Mouse (Mus musculus) intestine, postnatal 0 days (tissue): ENCODE results near the gene Mrpl17. TPM values are rescaled to one million over a fixed set of nuclear protein-coding genes. Genes with fewer than 3 reads are reported as not detected.

ENCODE experiments used
- ATAC-seq: fragments of 200-750 bp; cut with Nextera tagmentation; 2 replicates; pipeline ENCODE4 v1.8.0; 2017; ENCODE audit warnings: mild to moderate bottlenecking, moderate TSS enrichment, moderate library complexity
- H3K27ac ChIP-seq: fragments of 300-500 bp; sonication (generic); 2 replicates; pipeline ENCODE4 v1.5.1; 2014; ENCODE audit warnings: mild to moderate bottlenecking, low read depth, low read length, moderate library complexity
- H3K27me3 ChIP-seq: fragments of 300-500 bp; sonication (generic); replicated peaks from 2 replicates; pipeline ENCODE4 v1.6.1; 2014; ENCODE audit warnings: low read length, mixed read lengths; ENCODE audit not compliant: control insufficient read depth, insufficient read depth
- H3K36me3 ChIP-seq: fragments of 300-500 bp; sonication (generic); 2 replicates; pipeline ENCODE4 v1.6.1; 2014; ENCODE audit warnings: mild to moderate bottlenecking, moderate library complexity; ENCODE audit not compliant: control insufficient read depth, insufficient read depth
- H3K4me1 ChIP-seq: fragments of 300-500 bp; sonication (generic); replicated peaks from 2 replicates; pipeline ENCODE4 v1.6.1; 2014; ENCODE audit warnings: antibody characterized with exemption, low read length, mixed read lengths; ENCODE audit not compliant: control insufficient read depth, insufficient read depth
- H3K4me2 ChIP-seq: fragments of 300-500 bp; sonication (generic); replicated peaks from 2 replicates; pipeline ENCODE4 v1.6.1; 2014; ENCODE audit warnings: low read depth, mild to moderate bottlenecking, moderate library complexity
- H3K4me3 ChIP-seq: fragments of 300-500 bp; sonication (generic); 2 replicates; pipeline ENCODE4 v1.5.1; 2014; ENCODE audit warnings: low read depth, low read length
- H3K9ac ChIP-seq: fragments of 300-500 bp; sonication (generic); 2 replicates; pipeline ENCODE4 v1.6.1; 2014; ENCODE audit warnings: mild to moderate bottlenecking, low read depth, low read length
- H3K9me3 ChIP-seq: fragments of 300-500 bp; sonication (generic); 2 replicates; pipeline ENCODE4 v1.6.1; 2016; ENCODE audit warnings: mixed run types; ENCODE audit not compliant: control insufficient read depth
- CTCF ChIP-seq: sonication (generic); IDR thresholded peaks from 2 replicates; pipeline ENCODE4 v1.5.1; 2016; ENCODE audit warnings: low read depth, mild to moderate bottlenecking, control low read depth, antibody characterized with exemption, moderate library complexity
- WGBS: fragments of 180-500 bp; shearing (Covaris S2); extraction: QIAGEN DNeasy Blood & Tissue Kit; methylation state at CpG from one replicate; pipeline ENCODE4 v1.1.7; 2014; 5-methylcytosine and 5-hydroxymethylcytosine counted together
- polyA plus RNA-seq: library from polyadenylated mRNA; unstranded; fragments of >200 nt; fragmentation: Nextera tagmentation; extraction: Ambion mirVana; gene quantifications from 2 replicates; pipeline ENCODE4 v1.2.1, GENCODE M21; 2015

Mrpl17 gene
- polyA plus RNA-seq, 1 experiment from 2014 or later = 255 TPM

DNA sequence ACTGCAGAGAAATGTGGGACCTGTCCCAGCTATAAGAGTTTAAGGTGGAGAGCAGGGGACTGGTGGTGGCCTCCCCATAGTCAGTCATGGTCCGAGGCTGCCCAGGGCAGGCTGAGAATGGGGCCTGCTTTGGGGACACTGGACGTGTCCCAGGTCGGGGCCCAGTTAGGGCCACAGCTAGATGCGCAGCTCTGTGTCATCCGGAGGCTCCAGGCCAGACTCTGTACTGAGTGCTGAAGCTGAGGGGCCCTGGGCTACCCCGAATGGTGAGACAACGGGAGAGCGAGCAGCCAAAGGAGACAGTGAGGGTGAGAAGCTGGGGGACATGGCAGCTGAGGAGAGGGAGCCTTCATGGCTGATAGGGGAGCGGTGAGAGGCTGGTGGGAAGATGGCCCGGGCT, 57.6 kb downstream of the Mrpl17 start:
- 88% methylated on average over 10 of the region's 10 CpGs for WGBS
- no peak overlapping the region for H3K4me2 ChIP-seq
- H3K9ac ChIP-seq = no peak overlapping the region
- no peak for ATAC-seq
- H3K4me1 ChIP-seq = peaks cover 6% of the 10 kb centered on the region; the same call in 1 of the 2 replicates
- H3K4me3 ChIP-seq = no peak overlapping the region
- H3K27me3 ChIP-seq = no peaks in the 10 kb centered on the region
- no peaks in the 10 kb centered on the region for H3K9me3 ChIP-seq
- no peak overlapping the region for H3K27ac ChIP-seq
- H3K36me3 ChIP-seq = peaks cover 20% of the 10 kb centered on the region
- no peak for TF ChIP-seq CTCF

Other genes starting within 250 kb of the Mrpl17 start
- gene Apbb1, start 229.4 kb downstream of the Mrpl17 start, polyA plus RNA-seq = 13.5 and 14.0 TPM in 2 replicates
- 0.68 and 1.1 TPM in 2 replicates for gene Hpx, start 211.0 kb downstream of the Mrpl17 start, polyA plus RNA-seq
- 7.4 and 9.0 TPM in 2 replicates for gene Trim3, start 177.5 kb downstream of the Mrpl17 start, polyA plus RNA-seq
- gene Timm10b, start 171.0 kb downstream of the Mrpl17 start, polyA plus RNA-seq = 177 and 181 TPM in 2 replicates
- gene Arfip2, start 170.7 kb downstream of the Mrpl17 start, polyA plus RNA-seq = 39.9 and 41.9 TPM in 2 replicates
- gene Gm45799, start 170.5 kb downstream of the Mrpl17 start, polyA plus RNA-seq = 28.3 and 46.4 TPM in 2 replicates
- gene Dnhd1, start 160.3 kb downstream of the Mrpl17 start, polyA plus RNA-seq = 0.09 and 0.51 TPM in 2 replicates
- 173 and 178 TPM in 2 replicates for gene Ilk, start 74.5 kb downstream of the Mrpl17 start, polyA plus RNA-seq
- gene Rrp8, start 73.7 kb downstream of the Mrpl17 start, polyA plus RNA-seq = 12.7 and 15.0 TPM in 2 replicates
- gene Taf10, start 66.7 kb downstream of the Mrpl17 start, polyA plus RNA-seq = 164 and 168 TPM in 2 replicates
- 176 and 184 TPM in 2 replicates for gene Tpp1, start 58.9 kb downstream of the Mrpl17 start, polyA plus RNA-seq
- 2.2 and 2.4 TPM in 2 replicates for gene Dchs1, start 23.4 kb downstream of the Mrpl17 start, polyA plus RNA-seq
- gene Gm4070, start 142.9 kb upstream of the Mrpl17 start, polyA plus RNA-seq = 0.53 and 1.3 TPM in 2 replicates